Mouse (Mus musculus) limb, embryonic 15.5 days (tissue): Measurements from ENCODE around the gene 4930595M18Rik. TPM values are rescaled to one million over a fixed set of nuclear protein-coding genes. Genes with fewer than 3 reads are reported as not detected.

Source experiments
- ATAC-seq: fragments of 200-750 bp; cut with Nextera tagmentation; 2 replicates; pipeline ENCODE4 v1.8.0; 2017; ENCODE audit warnings: low read depth, moderate TSS enrichment; ENCODE audit not compliant: insufficient number of reproducible peaks, low FRiP score, low TSS enrichment
- H3K27ac ChIP-seq: fragments of 300-500 bp; sonication (generic); 2 replicates; pipeline ENCODE4 v1.5.1; 2015; ENCODE audit warnings: moderate library complexity, mild to moderate bottlenecking, inconsistent platforms
- H3K27me3 ChIP-seq: fragments of 300-500 bp; sonication (generic); 2 replicates; pipeline ENCODE4 v1.6.1; 2015; ENCODE audit warnings: inconsistent platforms
- H3K36me3 ChIP-seq: fragments of 300-500 bp; sonication (generic); 2 replicates; pipeline ENCODE4 v1.6.1; 2015; ENCODE audit warnings: inconsistent platforms
- H3K4me1 ChIP-seq: fragments of 300-500 bp; sonication (generic); 2 replicates; pipeline ENCODE4 v1.6.1; 2015; ENCODE audit warnings: inconsistent platforms
- H3K4me2 ChIP-seq: fragments of 300-500 bp; sonication (generic); 2 replicates; pipeline ENCODE4 v1.6.1; 2015; ENCODE audit warnings: mild to moderate bottlenecking, inconsistent platforms
- H3K4me3 ChIP-seq: fragments of 300-500 bp; sonication (generic); 2 replicates; pipeline ENCODE4 v1.5.1; 2015; ENCODE audit warnings: mild to moderate bottlenecking, inconsistent platforms
- H3K9ac ChIP-seq: fragments of 300-500 bp; sonication (generic); 2 replicates; pipeline ENCODE4 v1.6.1; 2015; ENCODE audit warnings: inconsistent platforms
- H3K9me3 ChIP-seq: fragments of 300-500 bp; sonication (generic); 2 replicates; pipeline ENCODE4 v1.6.1; 2016; ENCODE audit warnings: inconsistent platforms
- WGBS: fragments of 180-500 bp; shearing (Covaris S2); methylation state at CpG from one replicate; pipeline ENCODE4 v1.1.7; 2015; 5-methylcytosine and 5-hydroxymethylcytosine counted together
- polyA plus RNA-seq: library from polyadenylated mRNA; unstranded; fragments of >200 nt; fragmentation: Nextera tagmentation; extraction: Ambion mirVana; gene quantifications from 2 replicates; pipeline ENCODE4 v1.2.1, GENCODE M21; 2015

4930595M18Rik gene
- polyA plus RNA-seq: not detected in 2 replicates

GRCm38 (mm10) chrX:81458021-81458420 is at the start of gene 4930595M18Rik:
4930595M18Rik (minus strand) TSS chrX:81458121.
- WGBS: 86% methylated on average over 6 of the region's 6 CpGs
- Histone ChIP-seq H3K4me3 (no peak within 1 kb of the TSS), H3K4me1 (no peaks in the 10 kb centered on the region), H3K36me3 (no peaks in the 10 kb centered on the region), H3K27me3 (no peaks in the 10 kb centered on the region), H3K27ac (no peak within 1 kb of the TSS), H3K9ac (no peak within 1 kb of the TSS), H3K9me3 (no peaks in the 10 kb centered on the region), H3K4me2 (no peak within 1 kb of the TSS)
- ATAC-seq: no peak

DNA sequence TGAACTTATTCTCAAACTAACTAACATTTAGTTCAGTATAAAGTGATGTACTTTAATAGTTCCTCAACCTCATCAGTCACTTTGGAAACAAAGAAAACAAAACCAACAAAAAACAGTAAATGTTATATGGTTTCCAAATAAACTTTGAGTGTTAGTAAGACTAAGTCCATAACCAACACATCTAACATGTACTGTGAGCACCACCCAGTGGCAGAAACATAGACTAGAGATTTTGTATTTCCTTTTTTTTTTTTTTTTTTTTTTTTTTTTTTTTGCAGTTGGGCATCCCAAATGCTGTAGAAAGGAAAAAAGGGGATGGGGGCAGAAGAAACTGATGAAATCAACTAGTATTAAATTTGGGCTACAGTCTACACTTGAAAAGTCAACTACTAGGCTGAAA is 14.6 kb upstream of the 4930595M18Rik start:
- Histone ChIP-seq H3K9me3 (no peaks in the 10 kb centered on the region), H3K27me3 (no peaks in the 10 kb centered on the region), H3K36me3 (no peaks in the 10 kb centered on the region), H3K27ac (no peak overlapping the region), H3K4me1 (no peaks in the 10 kb centered on the region), H3K9ac (no peak overlapping the region), H3K4me3 (no peak overlapping the region), H3K4me2 (no peak overlapping the region)
- no peak for ATAC-seq
